Mouse (Mus musculus): ENCODE data around the gene Tom1l1.
"Not testable (repeated sequence)": the region's sequence is repeated elsewhere in the genome, so short reads cannot be mapped to it uniquely, and the experiment has no call there.

The Tom1l1 gene

GRCm38 (mm10) chr11:90687460-90688416, at the start of gene Tom1l1:
Gene Tom1l1, minus strand, starts transcription at chr11:90688366.
- DNase-seq, result peak; percentile 67 to 81

GRCm38 (mm10) chr11:90733575-90733974, 45.4 kb upstream of the Tom1l1 start:
- DNase-seq, result no peak

GRCm38 (mm10) chr11:90727354-90728125, 39.4 kb upstream of the Tom1l1 start:
- DNase-seq, result no peak

GRCm38 (mm10) chr11:90726730-90727129, 38.6 kb upstream of the Tom1l1 start:
- no peak for DNase-seq

GRCm38 (mm10) chr11:90722304-90722703, 34.1 kb upstream of the Tom1l1 start:
- DNase-seq, result no peak

GRCm38 (mm10) chr11:90717719-90718118, 29.6 kb upstream of the Tom1l1 start:
- no peak for DNase-seq

- no peak for DNase-seq
These were observed 23.4 kb upstream of the Tom1l1 start for GRCm38 (mm10) chr11:90711596-90711995.

- DNase-seq, result not testable (repeated sequence)
These were observed 19.0 kb upstream of the Tom1l1 start for GRCm38 (mm10) chr11:90707134-90707533.

- peak; percentile 73 to 76 for DNase-seq
These were observed 9.5 kb upstream of the Tom1l1 start for GRCm38 (mm10) chr11:90697480-90698240.

GRCm38 (mm10) chr11:90695811-90696210, 7.6 kb upstream of the Tom1l1 start:
- DNase-seq, result no peak

- DNase-seq, result no peak
These were observed 6.0 kb upstream of the Tom1l1 start for GRCm38 (mm10) chr11:90694206-90694605.

GRCm38 (mm10) chr11:90690361-90690760, 2.2 kb upstream of the Tom1l1 start:
- no peak for DNase-seq

- no peak for DNase-seq
These were observed 1.1 kb downstream of the Tom1l1 start for GRCm38 (mm10) chr11:90687040-90687439.

- no peak for DNase-seq
These were observed 1.7 kb downstream of the Tom1l1 start for GRCm38 (mm10) chr11:90686287-90687025.

GRCm38 (mm10) chr11:90685196-90685595, 3.0 kb downstream of the Tom1l1 start:
- DNase-seq, result no peak

- no peak for DNase-seq
These were observed 3.4 kb downstream of the Tom1l1 start for GRCm38 (mm10) chr11:90684765-90685164.

- no peak for DNase-seq
These were observed 7.0 kb downstream of the Tom1l1 start for GRCm38 (mm10) chr11:90681171-90681570.

GRCm38 (mm10) chr11:90678582-90678981, 9.6 kb downstream of the Tom1l1 start:
- no peak for DNase-seq

GRCm38 (mm10) chr11:90677771-90678288, 10.3 kb downstream of the Tom1l1 start:
- no peak for DNase-seq

GRCm38 (mm10) chr11:90677027-90677426, 11.1 kb downstream of the Tom1l1 start:
- no peak for DNase-seq

GRCm38 (mm10) chr11:90675479-90676110, 12.6 kb downstream of the Tom1l1 start:
- no peak for DNase-seq

Measured in cerebellum, postnatal 36 days (tissue).